Mouse (Mus musculus) brain, embryonic 14.5 days (tissue): ENCODE data around the gene Mlip.

Source experiments
- CTCF ChIP-seq: fragments of 200-500 bp; IDR thresholded peaks from 2 replicates; pipeline ENCODE4 v1.5.1; 2012; ENCODE audit warnings: inconsistent platforms, mild to moderate bottlenecking, moderate library complexity, borderline replicate concordance; ENCODE audit not compliant: insufficient read depth, insufficient read length; ENCODE audit errors: extremely low read depth
- POLR2A ChIP-seq: fragments of 200-500 bp; IDR thresholded peaks from 2 replicates; pipeline ENCODE4 v1.6.1; 2012; ENCODE audit warnings: mild to moderate bottlenecking, inconsistent platforms, borderline replicate concordance; ENCODE audit not compliant: poor library complexity, insufficient read depth, insufficient read length, severe bottlenecking; ENCODE audit errors: extremely low read depth

DNA sequence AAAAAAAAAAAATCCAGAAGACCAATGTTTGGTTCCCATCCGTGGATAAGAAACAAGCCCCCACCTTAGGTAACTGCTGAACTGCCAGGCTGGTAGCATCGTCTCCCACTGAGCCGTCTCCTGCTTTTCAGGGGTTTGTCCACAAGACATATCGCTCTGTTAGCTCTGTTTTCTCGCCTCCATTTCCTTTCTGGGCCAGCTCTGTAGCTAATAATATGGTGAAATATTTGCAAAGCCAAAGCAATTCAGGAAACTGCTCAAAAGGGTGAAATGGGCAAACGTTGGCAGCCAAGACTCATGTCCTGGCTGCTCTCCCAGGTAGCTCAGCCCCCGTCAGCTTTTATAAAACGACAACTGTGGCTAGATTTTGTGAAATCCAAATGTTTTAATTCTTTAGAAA lies 50.4 kb downstream of the Mlip start:
- no peak for TF ChIP-seq POLR2A
- no peak for TF ChIP-seq CTCF
